Mouse (Mus musculus) thymus, adult 2 months (tissue): Measurements from ENCODE around the gene Tbc1d16. TPM values are rescaled to one million over a fixed set of nuclear protein-coding genes. Genes with fewer than 3 reads are reported as not detected.
A peak's percentile ranks its signal among the peaks of the same experiment; 100 is the strongest.
"Not testable (repeated sequence)": the region's sequence is repeated elsewhere in the genome, so short reads cannot be mapped to it uniquely, and the experiment has no call there.

Experiments used
- DNase-seq: peaks from one replicate; pipeline ENCODE4 v3.0.0; 2021
- H3K27ac ChIP-seq: fragments of 200-500 bp; 2 replicates; pipeline ENCODE4 v1.5.1; 2012; ENCODE audit warnings: low read length, control low read depth; ENCODE audit not compliant: control insufficient read depth, insufficient read depth
- H3K27me3 ChIP-seq: fragments of 200-500 bp; 2 replicates; pipeline ENCODE4 v1.6.1; 2012; ENCODE audit warnings: mild to moderate bottlenecking, low read length, moderate library complexity, mixed read lengths; ENCODE audit not compliant: control insufficient read depth, insufficient read depth
- H3K36me3 ChIP-seq: fragments of 200-500 bp; 2 replicates; pipeline ENCODE4 v1.6.1; 2012; ENCODE audit warnings: mild to moderate bottlenecking, low read length, moderate library complexity; ENCODE audit not compliant: control insufficient read depth, insufficient read depth
- H3K4me1 ChIP-seq: fragments of 200-500 bp; replicated peaks from 2 replicates; pipeline ENCODE4 v1.6.1; 2012; ENCODE audit warnings: low read length; ENCODE audit not compliant: control insufficient read depth, insufficient read depth
- H3K4me3 ChIP-seq: fragments of 200-500 bp; 2 replicates; pipeline ENCODE4 v1.5.1; 2012; ENCODE audit warnings: mild to moderate bottlenecking, low read length, control low read depth, moderate library complexity; ENCODE audit not compliant: control insufficient read depth, insufficient read depth
- CTCF ChIP-seq: fragments of 200-500 bp; IDR thresholded peaks from 2 replicates; pipeline ENCODE4 v1.5.1; 2012; ENCODE audit warnings: mild to moderate bottlenecking, control low read depth, low read length, moderate library complexity, borderline replicate concordance; ENCODE audit not compliant: control insufficient read depth, poor library complexity, insufficient read depth; ENCODE audit errors: extremely low read depth
- POLR2A ChIP-seq: fragments of 200-500 bp; IDR thresholded peaks from 2 replicates; pipeline ENCODE4 v1.6.1; 2012; ENCODE audit warnings: mild to moderate bottlenecking, low read length, control low read depth, moderate library complexity; ENCODE audit not compliant: control insufficient read depth, poor library complexity, insufficient read depth; ENCODE audit errors: extremely low read depth
- WGBS: fragments of 180-500 bp; shearing (Covaris S2); methylation state at CpG from one replicate; pipeline ENCODE4 v1.1.7; 2018; 5-methylcytosine and 5-hydroxymethylcytosine counted together
- polyA plus RNA-seq: library from polyadenylated mRNA; depleted of rRNA; stranded (reverse); fragments of >200 nt; gene quantifications from 2 replicates; pipeline ENCODE4 v1.2.3, GENCODE M21; 2012; rRNA removed

Tbc1d16 gene
- 10.8 and 12.0 TPM in 2 replicates for polyA plus RNA-seq

DNA sequence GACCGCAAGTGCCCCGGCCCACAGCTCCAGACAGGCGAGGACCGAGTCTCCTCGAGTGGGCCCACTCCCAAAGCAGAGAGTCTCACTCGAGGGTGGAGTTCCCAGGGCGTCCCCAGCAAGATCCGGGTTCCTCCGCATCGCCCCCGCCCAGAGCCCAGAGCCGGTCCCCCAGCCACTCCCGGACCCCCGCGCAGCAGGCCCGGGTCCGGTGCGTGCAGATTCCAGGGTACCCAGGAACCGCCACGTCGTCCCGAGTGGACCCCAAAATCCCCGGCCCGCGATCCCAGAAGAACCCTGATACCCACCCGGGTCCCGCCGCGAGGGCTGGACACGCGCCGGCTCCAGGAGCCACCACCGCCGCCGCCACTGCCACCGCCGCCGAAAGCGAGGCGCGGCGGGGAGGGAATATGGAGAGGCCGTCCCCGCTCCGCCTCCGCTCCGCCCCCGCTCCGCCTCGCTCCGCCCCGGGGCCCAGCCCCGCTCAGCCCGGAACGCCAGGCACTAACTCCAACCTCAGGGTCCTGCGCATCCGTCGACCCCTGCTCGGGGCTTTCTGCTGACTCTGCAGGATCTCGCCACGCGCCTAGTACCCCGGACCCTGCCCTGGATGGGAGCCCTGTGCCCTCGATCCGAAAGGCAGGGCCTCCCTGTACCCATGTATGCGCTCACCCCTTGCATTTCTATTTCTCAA lies at the start of gene Tbc1d16, which contains the start of gene Ccdc40:
Gene Tbc1d16, minus strand, starts transcription at position 409 of the 691 bp plus-strand sequence.
Gene Ccdc40, plus strand, starts transcription at position 482 of the 691 bp plus-strand sequence.
- peak; percentile 62 for DNase-seq
- Histone ChIP-seq H3K27ac (no peak within 1 kb of the TSS), H3K36me3 (no peaks in the 10 kb centered on the region), H3K4me1 (peaks cover 17% of the 10 kb centered on the region), H3K27me3 (peaks cover 5% of the 10 kb centered on the region), H3K4me3 (peak within 1 kb of the TSS; percentile 63)
- WGBS: 1% methylated on average over 66 of the region's 66 CpGs
- no peak for TF ChIP-seq CTCF
- TF ChIP-seq POLR2A: peak; percentile 42; the same call in 1 of the 2 replicates

DNA sequence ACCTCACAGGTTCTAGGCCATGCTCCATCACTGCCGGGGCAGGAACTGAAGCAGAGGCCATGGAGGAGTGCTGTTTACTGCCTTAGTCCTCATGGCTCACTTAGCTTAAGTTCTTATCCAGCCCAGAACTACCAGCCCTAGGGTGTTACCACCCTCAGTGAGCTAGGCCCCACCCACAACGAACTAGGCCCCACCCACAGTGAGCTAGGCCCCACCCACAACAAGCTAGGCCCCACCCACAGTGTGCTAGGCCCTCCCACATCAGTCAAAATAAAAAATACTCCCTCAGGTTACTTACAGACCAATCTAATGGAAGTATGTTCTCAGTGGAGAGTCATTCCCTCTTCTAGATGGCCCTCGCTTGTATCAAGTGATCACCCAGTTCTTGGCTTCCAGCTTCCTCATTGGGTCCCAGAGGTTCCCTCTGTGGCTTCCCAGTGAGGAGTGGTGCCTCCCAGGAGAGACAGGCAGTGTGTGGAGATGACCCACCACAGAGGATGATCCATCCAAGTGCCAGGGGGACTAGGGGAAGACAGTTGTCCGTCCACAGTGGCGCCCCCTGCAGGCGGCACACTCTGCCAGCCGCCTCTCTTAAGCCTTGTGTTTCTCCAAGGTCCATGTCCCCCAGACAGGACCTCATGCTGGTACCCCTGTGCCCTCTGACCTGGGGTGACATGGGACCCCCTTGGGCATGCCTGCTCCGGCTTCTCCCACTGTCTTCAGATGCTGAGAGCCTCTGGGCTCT lies 45.1 kb upstream of the Tbc1d16 start:
- peaks cover 6% of the 10 kb centered on the region for H3K4me1 ChIP-seq
- no peaks in the 10 kb centered on the region for H3K27me3 ChIP-seq
- H3K4me3 ChIP-seq: no peak overlapping the region
- DNase-seq: no peak
- H3K27ac ChIP-seq: no peak overlapping the region
- TF ChIP-seq CTCF (peak; percentile 78; the same call in 1 of the 2 replicates), POLR2A (no peak)
- no peaks in the 10 kb centered on the region for H3K36me3 ChIP-seq
- 96% methylated on average over 8 of the region's 8 CpGs for WGBS

- not testable (repeated sequence) for DNase-seq, H3K27me3 ChIP-seq, H3K36me3 ChIP-seq, H3K4me3 ChIP-seq, H3K27ac ChIP-seq
- 74% methylated on average over 3 of the region's 3 CpGs for WGBS
- TF ChIP-seq CTCF: peak; percentile 17; the same call in 1 of the 2 replicates
- peaks cover 11% of the 10 kb centered on the region for H3K4me1 ChIP-seq
Measured at GRCm38 (mm10) chr11:119272492-119272891, 44.2 kb upstream of the Tbc1d16 start.

- WGBS: 82% methylated on average over 16 of the region's 16 CpGs
- TF ChIP-seq CTCF (no peak), POLR2A (no peak)
- Histone ChIP-seq H3K27ac (no peak overlapping the region), H3K36me3 (no peaks in the 10 kb centered on the region), H3K4me1 (peaks cover 15% of the 10 kb centered on the region), H3K27me3 (no peaks in the 10 kb centered on the region), H3K4me3 (no peak overlapping the region)
- DNase-seq: no peak
Measured at GRCm38 (mm10) chr11:119268557-119269195, 40.4 kb upstream of the Tbc1d16 start.

- TF ChIP-seq POLR2A: 0 out of 2 replicates have a peak, but pooled peaks have one; percentile 34
- TF ChIP-seq CTCF: peak; percentile 99
- WGBS: 2% methylated on average over 52 of the region's 52 CpGs
- Histone ChIP-seq H3K27me3 (no peaks in the 10 kb centered on the region), H3K36me3 (no peaks in the 10 kb centered on the region), H3K27ac (no peak within 1 kb of the TSS), H3K4me3 (peak within 1 kb of the TSS; percentile 80), H3K4me1 (peaks cover 15% of the 10 kb centered on the region)
- peak; percentile 97 for DNase-seq
Measured at GRCm38 (mm10) chr11:119267768-119268556, 39.7 kb upstream of the Tbc1d16 start, which contains the start of gene Gaa. Gene Gaa, plus strand, starts transcription at chr11:119267887.

DNA sequence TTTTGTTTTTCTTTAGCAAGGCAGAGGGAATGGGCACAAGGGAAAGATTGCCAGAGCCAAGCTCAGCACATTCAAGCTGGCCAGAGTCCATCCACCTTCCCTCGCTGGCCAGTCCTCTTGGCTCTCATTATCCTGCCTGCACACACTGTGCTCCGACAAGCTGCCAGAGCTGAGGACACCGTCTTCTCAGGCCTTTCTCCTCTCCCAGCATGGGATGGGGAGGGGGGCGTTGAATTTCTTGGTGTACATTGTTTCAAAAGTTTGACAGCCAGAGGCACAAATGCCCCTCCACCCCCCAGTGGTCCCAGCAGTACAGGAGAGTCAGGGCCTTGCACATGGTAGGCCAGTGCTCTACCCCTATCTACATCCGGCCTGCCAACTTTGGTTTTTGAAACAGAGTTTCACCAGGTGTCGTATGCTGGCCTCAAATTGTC lies 39.0 kb upstream of the Tbc1d16 start:
- WGBS: 68% methylated on average over 6 of the region's 6 CpGs
- H3K4me1 ChIP-seq: peaks cover 15% of the 10 kb centered on the region
- no peak overlapping the region for H3K27ac ChIP-seq
- no peak for TF ChIP-seq POLR2A
- TF ChIP-seq CTCF: no peak
- no peaks in the 10 kb centered on the region for H3K36me3 ChIP-seq
- H3K4me3 ChIP-seq: no peak overlapping the region
- DNase-seq: no peak
- H3K27me3 ChIP-seq: no peaks in the 10 kb centered on the region
